Mouse (Mus musculus): ENCODE measurements at regions not wholly inside any gene's neighbourhood (a gene's known extent, or its start where the extent isn't known, plus 50 kb on each side); places are given as distances from the start of the nearest gene placed in this dataset.

DNA sequence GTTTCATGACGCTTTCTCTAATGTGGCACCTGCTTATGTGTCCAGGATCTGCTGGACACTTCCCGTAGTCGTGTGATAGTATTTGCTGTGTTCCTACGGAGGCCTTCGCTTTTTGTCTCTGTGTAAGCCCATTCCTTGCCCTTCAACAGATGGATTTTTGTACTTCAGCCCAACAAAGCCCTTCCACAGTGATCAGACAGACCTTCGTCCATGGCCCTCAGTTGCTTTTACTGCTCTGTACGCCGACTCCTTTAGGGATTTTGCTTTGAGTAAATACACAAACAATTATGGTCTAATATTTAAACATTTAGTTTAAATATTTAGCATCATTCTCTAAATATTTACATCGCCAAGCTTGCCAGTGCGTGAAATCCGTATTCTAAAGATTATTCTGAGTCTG, 95.6 kb upstream of the Kit start:
- TF ChIP-seq CTCF (IDR thresholded peaks at IDR 0.05; ENCODE audit: low read depth) (no peak), EP300 (IDR thresholded peaks at IDR 0.05; ENCODE audit: low read depth) (no peak)
